8 mouse cellular contexts compared by ENCODE assay signal in genomic region chr2:105399085-105399891, GRCm38 (mm10). TPM values are rescaled to one million over a fixed set of nuclear protein-coding genes. Genes with fewer than 3 reads are reported as not detected.
DNase-seq lines count a peak whose midpoint lies in the region; ATAC-seq and TF ChIP-seq lines count a peak whose summit lies in the region.

TSS of gene Rcn1 (minus strand) at chr2:105399319.

- no peaks in the 10 kb centered on the region for H3K9me3 ChIP-seq in CH12.LX (replicated peaks; ENCODE audit: low read length)
- no peaks in the 10 kb centered on the region for H3K9me3 ChIP-seq in forebrain, embryonic 11.5 days (ENCODE audit: control insufficient read depth, low read length)
- no peaks in the 10 kb centered on the region for H3K9me3 ChIP-seq in heart, embryonic 15.5 days (replicated peaks)
- no peaks in the 10 kb centered on the region for H3K9me3 ChIP-seq in liver, postnatal 0 days (ENCODE audit: low read length)
- no peaks in the 10 kb centered on the region for H3K9me3 ChIP-seq in neural tube, embryonic 14.5 days (ENCODE audit: control insufficient read depth, low read length)

- H3K4me3 ChIP-seq in CH12.LX (replicated peaks in 1 of 3; ENCODE audit: low read depth in 2 of 3, low read length in 2 of 3, poor library complexity in 1 of 3), result peak within 1 kb of the TSS; percentile 77 to 91 (median 83)
- peak within 1 kb of the TSS; percentile 67 for H3K4me3 ChIP-seq in forebrain, embryonic 11.5 days (ENCODE audit: low read depth, low read length)
- peak within 1 kb of the TSS; percentile 77 for H3K4me3 ChIP-seq in heart, embryonic 15.5 days
- peak within 1 kb of the TSS; percentile 80 for H3K4me3 ChIP-seq in liver, postnatal 0 days (ENCODE audit: low read depth, low read length)
- peak within 1 kb of the TSS; percentile 53 for H3K4me3 ChIP-seq in neural tube, embryonic 14.5 days (ENCODE audit: low read depth, low read length)

- WGBS in forebrain, embryonic 11.5 days, result 2% methylated on average over 49 of the region's 57 CpGs
- WGBS in heart, embryonic 15.5 days, result under 1% methylated on average over 52 of the region's 57 CpGs
- whole genome bisulfite sequencing in liver, postnatal 0 days (ENCODE audit: insufficient replicate concordance), result under 1% methylated on average over 52 of the region's 57 CpGs
- 1% methylated on average over 54 of the region's 57 CpGs for WGBS in neural tube, embryonic 14.5 days

- TF ChIP-seq POLR2A in CH12.LX (IDR thresholded peaks at IDR 0.05; ENCODE audit: low read depth, low read length), result peak; percentile 33; the same call in 1 of the 2 replicates

- no peak for TF ChIP-seq CTCF in CH12.LX (conservative IDR thresholded peaks at IDR 0.05 in 1 of 2, IDR thresholded peaks at IDR 0.05 in 1 of 2; ENCODE audit: low read depth in 2 of 2, low read length in 2 of 2)
- no peak for TF ChIP-seq CTCF in liver, postnatal 0 days (IDR thresholded peaks at IDR 0.05; ENCODE audit: low read depth)

- in situ Hi-C loops in CH12.LX (cut with MboI; ENCODE audit: low pct_ligation_motif_present, low pct_unique_long_range_greater_than_20kb, low sequenced_read_pairs), result no loop called here

- peaks cover 0 to 19% of the 10 kb centered on the region in 2 experiments for H3K36me3 ChIP-seq in CH12.LX (replicated peaks in 1 of 2; ENCODE audit: control insufficient read depth in 1 of 2, insufficient read depth in 1 of 2, low read length in 1 of 2)
- no peaks in the 10 kb centered on the region for H3K36me3 ChIP-seq in forebrain, embryonic 11.5 days (ENCODE audit: control insufficient read depth, insufficient read depth, low read length)
- peaks cover 6% of the 10 kb centered on the region; the same call in 1 of the 2 replicates for H3K36me3 ChIP-seq in heart, embryonic 15.5 days
- 0 out of 2 replicates have a peak, but pooled peaks cover 2% of the 10 kb centered on the region for H3K36me3 ChIP-seq in liver, postnatal 0 days (replicated peaks; ENCODE audit: insufficient read depth, low read length)
- H3K36me3 ChIP-seq in neural tube, embryonic 14.5 days (ENCODE audit: control insufficient read depth, insufficient read depth, low read length), result no peaks in the 10 kb centered on the region

- peak within 1 kb of the TSS; percentile 78 for H3K9ac ChIP-seq in CH12.LX (ENCODE audit: insufficient read depth, low read depth)
- H3K9ac ChIP-seq in forebrain, embryonic 11.5 days (ENCODE audit: low read length), result peak within 1 kb of the TSS; percentile 90
- peak within 1 kb of the TSS; percentile 86 for H3K9ac ChIP-seq in heart, embryonic 15.5 days
- peak within 1 kb of the TSS; percentile 73 for H3K9ac ChIP-seq in liver, postnatal 0 days (replicated peaks)
- H3K9ac ChIP-seq in neural tube, embryonic 14.5 days (replicated peaks; ENCODE audit: low read depth, low read length), result peak within 1 kb of the TSS; percentile 69

- no peak for TF ChIP-seq RAD21 in CH12.LX (IDR thresholded peaks at IDR 0.05; ENCODE audit: low read depth, low read length)

- peak within 1 kb of the TSS; percentile 68 for H3K4me2 ChIP-seq in CH12.LX (ENCODE audit: insufficient read depth, low read depth, poor library complexity, severe bottlenecking)
- H3K4me2 ChIP-seq in forebrain, embryonic 11.5 days (ENCODE audit: low read depth, low read length, severe bottlenecking), result peak within 1 kb of the TSS; percentile 89
- peak within 1 kb of the TSS; percentile 60 for H3K4me2 ChIP-seq in heart, embryonic 15.5 days
- H3K4me2 ChIP-seq in liver, postnatal 0 days (ENCODE audit: low read depth, low read length), result peak within 1 kb of the TSS; percentile 97
- peak within 1 kb of the TSS; percentile 97 for H3K4me2 ChIP-seq in neural tube, embryonic 14.5 days (ENCODE audit: low read depth, low read length)

- peaks cover 7 to 24% of the 10 kb centered on the region in 2 experiments for H3K4me1 ChIP-seq in CH12.LX (ENCODE audit: control insufficient read depth in 1 of 2, insufficient read depth in 2 of 2)
- H3K4me1 ChIP-seq in forebrain, embryonic 11.5 days (replicated peaks; ENCODE audit: control insufficient read depth, insufficient read depth, low read length), result peaks cover 7% of the 10 kb centered on the region; the same call in 1 of the 2 replicates
- H3K4me1 ChIP-seq in heart, embryonic 15.5 days (replicated peaks), result peaks cover 37% of the 10 kb centered on the region
- peaks cover 14% of the 10 kb centered on the region for H3K4me1 ChIP-seq in liver, postnatal 0 days (ENCODE audit: insufficient read depth)
- 0 out of 2 replicates have a peak, but pooled peaks cover 3% of the 10 kb centered on the region for H3K4me1 ChIP-seq in neural tube, embryonic 14.5 days (ENCODE audit: control insufficient read depth, insufficient read depth, low read length)

- H3K27ac ChIP-seq in CH12.LX (ENCODE audit: insufficient read depth, low read depth), result peak within 1 kb of the TSS; percentile 7
- H3K27ac ChIP-seq in forebrain, embryonic 11.5 days (ENCODE audit: low read depth, low read length), result peak within 1 kb of the TSS; percentile 79
- H3K27ac ChIP-seq in heart, embryonic 15.5 days, result peak within 1 kb of the TSS; percentile 93
- peak within 1 kb of the TSS; percentile 68 for H3K27ac ChIP-seq in liver, postnatal 0 days (ENCODE audit: low read depth)
- H3K27ac ChIP-seq in neural tube, embryonic 14.5 days (ENCODE audit: low read depth, low read length), result peak within 1 kb of the TSS; percentile 63

- dilution Hi-C loops in CH12.LX (cut with MboI; ENCODE audit: extremely low pct_ligation_motif_present, extremely low pct_unique_long_range_greater_than_20kb, low sequenced_read_pairs), result no loop called here

- ATAC-seq in forebrain, embryonic 11.5 days (replicated peaks; ENCODE audit: low FRiP score), result peak; percentile 93
- ATAC-seq in heart, embryonic 15.5 days (replicated peaks; ENCODE audit: insufficient number of reproducible peaks, insufficient read depth, low FRiP score, low read depth), result peak; percentile 95
- ATAC-seq in liver, postnatal 0 days, result peak; percentile 82
- ATAC-seq in neural tube, embryonic 14.5 days (ENCODE audit: low read depth), result peak; percentile 94

- H3K79me2 ChIP-seq in CH12.LX (replicated peaks; ENCODE audit: control insufficient read depth, extremely low read depth, insufficient read depth, poor library complexity, severe bottlenecking), result no peaks in the 10 kb centered on the region

- peak; percentile 54 for DNase-seq in CH12.LX (ENCODE audit: extremely low read depth)
- DNase-seq in c-Kit-positive CD71-positive TER-119-negative erythroid progenitor cells, embryonic 14.5 days (ENCODE audit: low read depth), result peak; percentile 66
- peak; percentile 90 for DNase-seq in forebrain, embryonic 11.5 days (ENCODE audit: low spot score)
- peak; percentile 88 for DNase-seq in kidney, postnatal 14 days
- DNase-seq in liver, postnatal 0 days, result peak; percentile 73
- peak; percentile 70 for DNase-seq in testis, postnatal 14 days (ENCODE audit: low spot score)

- H3K27me3 ChIP-seq in CH12.LX (replicated peaks), result no peaks in the 10 kb centered on the region
- H3K27me3 ChIP-seq in forebrain, embryonic 11.5 days (ENCODE audit: control insufficient read depth, insufficient read depth, low read length), result no peaks in the 10 kb centered on the region
- H3K27me3 ChIP-seq in heart, embryonic 15.5 days, result no peaks in the 10 kb centered on the region
- no peaks in the 10 kb centered on the region for H3K27me3 ChIP-seq in liver, postnatal 0 days (ENCODE audit: insufficient read depth, low read length)
- no peaks in the 10 kb centered on the region for H3K27me3 ChIP-seq in neural tube, embryonic 14.5 days (ENCODE audit: control insufficient read depth, insufficient read depth, low read length)

- TF ChIP-seq EP300 in CH12.LX (IDR thresholded peaks at IDR 0.05; ENCODE audit: low read length), result no peak
- no peak for TF ChIP-seq EP300 in liver, postnatal 0 days (IDR thresholded peaks at IDR 0.05; ENCODE audit: low read depth)

TF ChIP-seq in CH12.LX, 34 proteins besides CTCF, POLR2A, EP300 and RAD21:
- no peak for TF ChIP-seq TCF12 (IDR thresholded peaks at IDR 0.05; ENCODE audit: low read depth, low read length)
- no peak for TF ChIP-seq JUND (conservative IDR thresholded peaks at IDR 0.05; ENCODE audit: low read depth, low read length)
- TF ChIP-seq IRF4 (IDR thresholded peaks at IDR 0.05; ENCODE audit: low read depth, low read length), result peak; percentile 39; the same call in 1 of the 2 replicates
- TF ChIP-seq CHD1 (IDR thresholded peaks at IDR 0.05; ENCODE audit: low read depth, low read length), result no peak
- TF ChIP-seq SMC3 (IDR thresholded peaks at IDR 0.05; ENCODE audit: low read depth, low read length), result no peak
- TF ChIP-seq ELF1 (IDR thresholded peaks at IDR 0.05; ENCODE audit: low read depth, low read length), result 0 out of 2 replicates have a peak, but pooled peaks have one; percentile 25
- no peak for TF ChIP-seq NELFE (IDR thresholded peaks at IDR 0.05; ENCODE audit: low read depth, low read length)
- peak; percentile 21; the same call in 1 of the 2 replicates for TF ChIP-seq UBTF (IDR thresholded peaks at IDR 0.05; ENCODE audit: low read depth, low read length)
- TF ChIP-seq NRF1 (IDR thresholded peaks at IDR 0.05; ENCODE audit: low read depth, low read length), result peak; percentile 23; the same call in 1 of the 2 replicates
- no peak for TF ChIP-seq CHD2 (IDR thresholded peaks at IDR 0.05; ENCODE audit: low read length)
- TF ChIP-seq MXI1 (IDR thresholded peaks at IDR 0.05; ENCODE audit: low read depth, low read length), result peak; percentile 66
- TF ChIP-seq ETS1 (conservative IDR thresholded peaks at IDR 0.05; ENCODE audit: low read depth, low read length), result no peak

RNA-seq across cellular contexts. Expression of gene Rcn1, which starts in this region (rescaled TPM):
- 10.3 and 10.5 TPM in 2 replicates for total RNA-seq in CH12.LX (2012; rRNA removed)
- 22.8 and 27.6 TPM in 2 replicates for total RNA-seq in CH12.LX (2014; rRNA removed)
- 23.4 and 27.6 TPM in 2 replicates for polyA plus RNA-seq in CH12.LX (2012; ENCODE audit: insufficient read length, low read depth)
- 116 and 120 TPM in 2 replicates for polyA plus RNA-seq in forebrain, embryonic 11.5 days (2014; fragmentation: Nextera tagmentation; extraction: Ambion mirVana)
- polyA plus RNA-seq in heart, embryonic 15.5 days (2015; fragmentation: Nextera tagmentation; extraction: Ambion mirVana), result 129 and 144 TPM in 2 replicates
- 8.6 and 9.2 TPM in 2 replicates for polyA plus RNA-seq in liver, postnatal 0 days (2015; fragmentation: Nextera tagmentation; extraction: Ambion mirVana)
- 18.9 and 69.8 TPM in 2 replicates for polyA plus RNA-seq in neural tube, embryonic 14.5 days (2014; fragmentation: Nextera tagmentation; extraction: Ambion mirVana)

Comparison
In these comparisons a context has a peak if more than half of its experiments do, and no peak if none do; other contexts are left out.
1. Peak in every context shown above with its lines: DNase-seq, ATAC-seq, H3K4me3 ChIP-seq and H3K27ac ChIP-seq.
2. H3K27ac ChIP-seq: peak in every context shown above with its lines; median percentile 93 in heart, embryonic 15.5 days; 79 in forebrain, embryonic 11.5 days; 68 in liver, postnatal 0 days; 63 in neural tube, embryonic 14.5 days; 7 in CH12.LX.